Mouse (Mus musculus) C2C12 (cell line): ENCODE measurements around the gene Lamtor1. TPM values are rescaled to one million over a fixed set of nuclear protein-coding genes. Genes with fewer than 3 reads are reported as not detected.
A peak's percentile ranks its signal among the peaks of the same experiment; 100 is the strongest.

Source experiments
- H3K27me3 ChIP-seq: one replicate; pipeline ENCODE4 v1.6.1; 2011; ENCODE audit not compliant: control insufficient read depth, insufficient read depth, insufficient read length
- H3K36me3 ChIP-seq: one replicate; pipeline ENCODE4 v1.6.1; 2011; ENCODE audit not compliant: control insufficient read depth, insufficient read depth
- H3K4me3 ChIP-seq: one replicate; pipeline ENCODE4 v1.5.1; 2011; ENCODE audit warnings: mild to moderate bottlenecking, control low read depth; ENCODE audit not compliant: poor library complexity, insufficient read depth, severe bottlenecking
- H3K79me2 ChIP-seq: one replicate; pipeline ENCODE4 v1.6.1; 2011; ENCODE audit not compliant: control insufficient read depth, insufficient read depth
- H3K79me3 ChIP-seq: one replicate; pipeline ENCODE4 v1.6.1; 2011; ENCODE audit warnings: low read depth, control low read depth
- H3ac ChIP-seq: one replicate; pipeline ENCODE3; 2011; ENCODE audit warnings: low read depth; ENCODE audit not compliant: control insufficient read depth, insufficient read length
- CEBPB ChIP-seq: IDR thresholded peaks from one replicate; pipeline ENCODE4 v1.6.1; 2011; ENCODE audit warnings: low read depth, mild to moderate bottlenecking, control low read depth, moderate library complexity
- CTCF ChIP-seq: IDR thresholded peaks from one replicate; pipeline ENCODE4 v1.5.1; 2011; ENCODE audit not compliant: control insufficient read depth, insufficient read depth, insufficient read length
- FOSL1 ChIP-seq: IDR thresholded peaks from one replicate; pipeline ENCODE4 v1.8.0; 2011; ENCODE audit warnings: mild to moderate bottlenecking, low read length; ENCODE audit not compliant: poor library complexity, insufficient read depth, severe bottlenecking
- MAX ChIP-seq: IDR thresholded peaks from one replicate; pipeline ENCODE4 v1.6.1; 2011; ENCODE audit warnings: mild to moderate bottlenecking, control low read depth
- MYOD1 ChIP-seq: IDR thresholded peaks from one replicate; pipeline ENCODE4 v1.6.1; 2011; ENCODE audit warnings: low read depth; ENCODE audit not compliant: control insufficient read depth, insufficient read length
- MYOG ChIP-seq: IDR thresholded peaks from one replicate; pipeline ENCODE4 v1.6.1; 2011; ENCODE audit not compliant: control insufficient read depth, insufficient read length; ENCODE audit errors: extremely low read depth
- USF1 ChIP-seq: IDR thresholded peaks from one replicate; pipeline ENCODE4 v1.6.1; 2011; ENCODE audit warnings: low read depth, mild to moderate bottlenecking, control low read depth, moderate library complexity
- long read RNA-seq, 2 experiments: library from polyadenylated mRNA; unstranded; transcript quantifications; one replicate each; pipeline ENCODE4 v2.0.0; 2019 to 2020
- polyA plus RNA-seq: library from polyadenylated mRNA; unstranded; fragments of >200 nt; fragmentation: generic; extraction: Trizol; gene quantifications from one replicate; pipeline ENCODE4 v1.2.1, GENCODE M21; 2012; ENCODE audit warnings: missing spikeins

Lamtor1 gene
- polyA plus RNA-seq: 200 TPM
- long read RNA-seq, experiment 1, transcript Lamtor1-201 (5 exons, 1,119 nt): major isoform, 125 of 143 reads
- long read RNA-seq, experiment 1, transcript Lamtor1-203 (1 exons, 1,936 nt): minor isoform, 9 of 143 reads
- long read RNA-seq, experiment 1, partial matches to known transcripts: 5 of 143 reads
- long read RNA-seq, experiment 1, other reads (novel, unspliced or antisense): 4 of 143 reads
- long read RNA-seq, experiment 2, transcript Lamtor1-201 (5 exons, 1,119 nt): major isoform, 74 of 83 reads
- long read RNA-seq, experiment 2, partial matches to known transcripts: 1 of 83 reads
- long read RNA-seq, experiment 2, other reads (novel, unspliced or antisense): 8 of 83 reads

DNA sequence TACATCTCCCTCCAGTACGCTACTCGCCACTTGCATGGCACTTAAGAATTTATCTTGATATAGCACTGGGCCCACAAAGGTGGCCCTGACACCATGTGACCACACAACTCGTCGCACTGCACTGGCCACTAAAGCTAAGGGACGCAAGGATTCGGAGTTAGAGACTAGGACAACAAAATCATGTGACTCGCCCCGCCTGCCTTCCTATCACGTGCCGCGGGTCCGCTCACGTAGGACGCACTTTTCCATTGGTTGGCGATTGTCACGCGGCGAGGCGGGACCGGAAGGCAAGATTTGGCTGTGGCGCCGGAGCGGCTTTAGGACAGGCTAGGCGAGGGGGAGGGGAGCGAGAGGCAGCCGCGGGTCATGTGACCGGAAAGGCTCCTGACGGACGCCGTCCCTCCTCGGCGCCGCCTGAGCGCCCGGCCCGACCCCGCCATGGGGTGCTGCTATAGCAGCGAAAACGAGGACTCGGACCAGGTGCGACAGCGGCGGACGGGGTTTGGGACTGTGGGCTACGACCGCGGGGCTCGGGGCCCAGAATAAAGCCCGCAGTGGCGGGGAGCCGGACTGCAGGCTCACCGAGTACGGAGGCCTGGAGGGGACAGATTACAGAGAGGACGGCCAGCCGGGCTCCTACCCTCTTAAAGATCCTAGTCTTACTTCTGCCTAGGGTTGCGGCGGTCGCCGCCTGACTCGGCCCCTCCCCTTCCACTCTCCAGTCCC lies at the start of gene Lamtor1:
Gene Lamtor1 (plus strand): TSS at position 344 of the 726 bp plus-strand sequence.
- Histone ChIP-seq H3K79me2 (peaks cover 35% of the 10 kb centered on the region), H3K27me3 (no peaks in the 10 kb centered on the region), H3ac (peak within 1 kb of the TSS; percentile 76), H3K36me3 (peaks cover under 1% of the 10 kb centered on the region), H3K4me3 (peak within 1 kb of the TSS; percentile 71), H3K79me3 (peaks cover 18% of the 10 kb centered on the region)
- TF ChIP-seq USF1 (peak; percentile 100), MAX (peak; percentile 60), CEBPB (no peak), CTCF (no peak)

DNA sequence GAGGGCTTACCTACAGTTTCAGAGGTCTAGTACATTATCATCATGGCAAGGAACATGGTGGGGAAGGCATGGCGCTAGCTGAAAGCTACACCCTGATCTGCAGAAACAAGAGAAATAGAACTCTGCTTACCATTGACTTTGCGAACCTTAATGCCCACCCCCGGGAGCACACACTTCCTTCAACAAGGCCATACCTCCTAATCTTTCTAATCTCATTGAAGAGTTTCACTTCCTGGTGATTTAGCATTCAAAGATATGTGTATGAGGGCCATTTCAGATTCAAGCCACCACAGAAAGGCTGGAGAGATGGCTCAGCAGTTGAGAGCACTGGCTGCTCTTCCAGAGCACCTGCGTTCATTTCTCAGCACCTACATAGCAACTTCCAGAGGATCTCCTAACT lies 48.6 kb upstream of the Lamtor1 start, which contains the start of gene Folr2:
Gene Folr2 (minus strand): TSS at position 101 of the 400 bp plus-strand sequence.
- TF ChIP-seq CTCF (no peak), MAX (no peak)
- H3K4me3 ChIP-seq: no peak within 1 kb of the TSS
- H3K79me3 ChIP-seq: no peaks in the 10 kb centered on the region
- no peak within 1 kb of the TSS for H3ac ChIP-seq
- no peaks in the 10 kb centered on the region for H3K27me3 ChIP-seq
- no peaks in the 10 kb centered on the region for H3K36me3 ChIP-seq
- H3K79me2 ChIP-seq: no peaks in the 10 kb centered on the region

DNA sequence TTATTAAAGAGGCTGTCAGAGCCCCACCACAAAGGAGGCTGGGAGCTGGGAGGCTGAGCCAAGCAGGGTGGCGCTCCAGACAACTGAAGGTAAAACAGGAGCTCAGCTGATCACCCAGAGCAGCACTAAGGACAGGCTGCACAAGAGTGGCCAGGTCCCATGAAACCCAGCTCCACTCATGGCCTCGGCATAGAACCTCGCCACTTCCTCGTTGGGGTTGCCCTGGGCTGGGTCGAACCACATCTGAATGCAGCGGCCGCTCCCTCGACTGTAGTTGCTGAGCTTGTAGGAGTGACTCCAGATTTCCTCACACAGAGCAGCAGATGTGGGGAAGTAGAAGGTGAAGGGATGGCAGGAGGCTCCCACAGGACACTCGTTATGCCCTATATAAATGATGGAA lies 47.3 kb upstream of the Lamtor1 start:
- Histone ChIP-seq H3K27me3 (no peaks in the 10 kb centered on the region), H3ac (no peak overlapping the region), H3K79me2 (no peaks in the 10 kb centered on the region), H3K79me3 (no peaks in the 10 kb centered on the region), H3K4me3 (no peak overlapping the region), H3K36me3 (no peaks in the 10 kb centered on the region)
- TF ChIP-seq MAX (no peak), USF1 (no peak), MYOD1 (no peak), FOSL1 (no peak), CTCF (no peak), CEBPB (no peak), MYOG (no peak)

DNA sequence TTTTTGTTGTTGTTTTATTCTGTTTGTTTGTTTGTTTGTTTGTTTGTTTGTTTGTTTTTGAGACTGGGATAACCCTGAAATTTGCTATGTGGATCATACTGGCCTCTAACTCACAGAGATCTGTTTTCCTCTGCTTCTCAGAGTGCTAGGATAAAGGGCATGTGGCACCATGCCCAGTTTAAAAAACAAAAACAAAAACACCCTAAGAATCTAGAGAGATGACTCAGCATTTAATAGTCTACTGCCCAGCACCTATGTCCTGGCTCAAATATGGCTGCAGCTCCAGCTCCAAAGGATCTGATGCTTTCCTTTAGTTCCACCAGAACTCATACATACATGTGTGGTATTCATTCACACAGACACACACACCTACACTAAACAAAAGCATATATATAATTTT lies 44.7 kb upstream of the Lamtor1 start:
- Histone ChIP-seq H3K27me3 (no peaks in the 10 kb centered on the region), H3K79me3 (no peaks in the 10 kb centered on the region), H3K79me2 (no peaks in the 10 kb centered on the region), H3K36me3 (no peaks in the 10 kb centered on the region), H3K4me3 (no peak overlapping the region), H3ac (no peak overlapping the region)
- no peak for TF ChIP-seq MYOG
- TF ChIP-seq USF1: no peak
- TF ChIP-seq CTCF: no peak
- TF ChIP-seq MAX: no peak
- no peak for TF ChIP-seq MYOD1

DNA sequence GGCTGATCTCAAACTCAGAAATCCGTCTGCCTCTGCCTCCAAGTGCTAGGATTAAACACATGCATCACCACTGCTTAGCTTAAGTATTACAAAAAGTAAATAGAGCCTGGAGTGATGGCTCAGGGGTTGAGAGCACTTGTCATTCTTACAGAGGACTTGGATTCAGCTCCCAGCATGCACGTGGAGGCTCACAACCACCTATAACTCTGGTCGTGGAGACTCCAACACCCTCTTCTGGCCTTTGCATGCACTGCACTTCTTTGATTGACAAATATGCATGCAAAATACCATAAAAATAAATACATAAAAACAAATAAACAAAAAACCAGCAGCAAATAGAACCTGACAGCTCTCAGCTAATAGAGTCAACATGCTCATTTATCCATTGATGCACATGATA lies 43.4 kb upstream of the Lamtor1 start:
- H3ac ChIP-seq: no peak overlapping the region
- no peak for TF ChIP-seq MYOG

DNA sequence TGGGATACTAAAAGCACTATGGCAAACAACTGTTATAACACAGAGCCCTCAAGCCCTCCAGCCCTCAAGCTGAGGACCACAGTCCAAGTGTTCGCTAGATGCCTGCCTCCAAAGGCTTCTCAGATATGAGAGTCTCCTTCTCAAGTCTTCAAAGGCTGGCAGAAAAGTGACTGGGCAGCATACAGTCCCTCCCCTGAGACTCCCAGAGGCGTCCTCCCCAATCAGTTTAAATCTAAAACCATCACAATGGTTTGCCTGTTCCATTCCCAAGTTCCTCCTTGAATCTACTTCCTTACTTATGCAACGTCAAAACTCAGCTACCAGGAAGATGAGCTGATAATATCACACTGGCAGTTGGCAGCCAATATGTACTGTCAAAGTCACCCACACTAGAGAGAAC lies 42.3 kb upstream of the Lamtor1 start, which contains the start of gene Anapc15:
Gene Anapc15 (plus strand): TSS at position 301 of the 400 bp plus-strand sequence.
- TF ChIP-seq MAX (no peak), FOSL1 (no peak), MYOG (no peak), CEBPB (no peak), CTCF (no peak), USF1 (no peak), MYOD1 (no peak)
- Histone ChIP-seq H3K79me2 (no peaks in the 10 kb centered on the region), H3ac (no peak within 1 kb of the TSS), H3K79me3 (no peaks in the 10 kb centered on the region), H3K27me3 (no peaks in the 10 kb centered on the region), H3K4me3 (no peak within 1 kb of the TSS), H3K36me3 (no peaks in the 10 kb centered on the region)

More for the DNA sequence above, 43.4 kb upstream of the Lamtor1 start:
- H3K27me3 ChIP-seq: no peaks in the 10 kb centered on the region
- no peaks in the 10 kb centered on the region for H3K79me2 ChIP-seq
- H3K4me3 ChIP-seq: no peak overlapping the region
- no peaks in the 10 kb centered on the region for H3K36me3 ChIP-seq
- no peaks in the 10 kb centered on the region for H3K79me3 ChIP-seq
